Comparison of ENCODE assay signal across 8 mouse cellular contexts in the genomic region with DNA sequence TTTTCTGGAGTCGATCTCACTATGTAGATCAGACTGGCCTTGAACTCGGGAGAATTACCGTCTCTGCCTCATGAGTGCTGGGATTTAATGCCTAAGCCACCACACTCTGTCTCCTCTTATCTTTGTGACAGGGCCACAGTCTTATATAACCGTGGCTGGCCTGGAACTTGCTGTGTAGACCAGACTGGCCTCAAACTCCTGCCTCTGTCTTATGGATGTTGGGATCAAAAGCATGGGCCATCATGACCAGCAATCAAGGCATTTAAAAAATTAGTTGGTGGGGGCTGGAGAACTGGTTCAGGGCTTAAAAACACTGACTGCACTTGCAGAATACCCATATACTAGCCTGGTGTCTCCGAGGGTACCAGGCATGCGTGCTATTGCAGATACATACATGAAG. TPM values are rescaled to one million over a fixed set of nuclear protein-coding genes. Genes with fewer than 3 reads are reported as not detected.
A peak's percentile ranks its signal among the peaks of the same experiment; 100 is the strongest.
DNase-seq lines count a peak whose midpoint lies in the region; ATAC-seq and TF ChIP-seq lines count a peak whose summit lies in the region.

A gene (minus strand): TSS at position 299 of the 400 bp plus-strand sequence.

- no peak for TF ChIP-seq CTCF in cortical plate, adult 2 months (IDR thresholded peaks at IDR 0.05; ENCODE audit: extremely low read depth, insufficient read depth, low read length)
- TF ChIP-seq CTCF in intestine, postnatal 0 days (IDR thresholded peaks at IDR 0.05; ENCODE audit: low read depth), result no peak

- peak within 1 kb of the TSS; percentile 78 for H3K9ac ChIP-seq in intestine, postnatal 0 days (ENCODE audit: low read depth, low read length)
- H3K9ac ChIP-seq in midbrain, embryonic 16.5 days (ENCODE audit: low read depth, low read length), result peak within 1 kb of the TSS; percentile 76

- H3K4me3 ChIP-seq in heart, embryonic 10.5 days, result peak within 1 kb of the TSS; percentile 90
- H3K4me3 ChIP-seq in cortical plate, adult 2 months (ENCODE audit: insufficient read depth, low read length), result peak within 1 kb of the TSS; percentile 51
- peak within 1 kb of the TSS; percentile 80 for H3K4me3 ChIP-seq in intestine, postnatal 0 days (ENCODE audit: low read depth, low read length)
- peak within 1 kb of the TSS; percentile 64 for H3K4me3 ChIP-seq in midbrain, embryonic 16.5 days (ENCODE audit: low read depth, low read length)

- no peaks in the 10 kb centered on the region for H3K9me3 ChIP-seq in heart, embryonic 10.5 days
- H3K9me3 ChIP-seq in intestine, postnatal 0 days (ENCODE audit: control insufficient read depth), result no peaks in the 10 kb centered on the region
- no peaks in the 10 kb centered on the region for H3K9me3 ChIP-seq in midbrain, embryonic 16.5 days (replicated peaks; ENCODE audit: control insufficient read depth, low read length, poor library complexity, severe bottlenecking)

- no peaks in the 10 kb centered on the region for H3K36me3 ChIP-seq in heart, embryonic 10.5 days
- H3K36me3 ChIP-seq in intestine, postnatal 0 days (ENCODE audit: control insufficient read depth, insufficient read depth), result peaks cover 6% of the 10 kb centered on the region; the same call in 1 of the 2 replicates
- no peaks in the 10 kb centered on the region for H3K36me3 ChIP-seq in midbrain, embryonic 16.5 days (ENCODE audit: control insufficient read depth, insufficient read depth, low read length)

- peak within 1 kb of the TSS; percentile 92 for H3K27ac ChIP-seq in heart, embryonic 10.5 days
- peak within 1 kb of the TSS; percentile 62 for H3K27ac ChIP-seq in cortical plate, adult 2 months (ENCODE audit: insufficient read depth, low read length)
- peak within 1 kb of the TSS; percentile 74 for H3K27ac ChIP-seq in intestine, postnatal 0 days (ENCODE audit: low read depth, low read length)
- peak within 1 kb of the TSS; percentile 87 for H3K27ac ChIP-seq in midbrain, embryonic 16.5 days (ENCODE audit: low read length)

- no peak for TF ChIP-seq POLR2A in cortical plate, adult 2 months (IDR thresholded peaks at IDR 0.05; ENCODE audit: extremely low read depth, insufficient read depth, low read length)

- H3K4me2 ChIP-seq in intestine, postnatal 0 days (replicated peaks; ENCODE audit: low read depth), result peak within 1 kb of the TSS; percentile 76
- peak within 1 kb of the TSS; percentile 85 for H3K4me2 ChIP-seq in midbrain, embryonic 16.5 days (ENCODE audit: low read length)

- WGBS in heart, embryonic 10.5 days, result 30% methylated on average over 6 of the region's 6 CpGs
- WGBS in intestine, postnatal 0 days, result 27% methylated on average over 6 of the region's 6 CpGs
- WGBS in midbrain, embryonic 16.5 days, result 30% methylated on average over 6 of the region's 6 CpGs

- DNase-seq in heart, embryonic 10.5 days (ENCODE audit: low spot score), result no peak
- no peak for DNase-seq in heart, postnatal 4 days
- DNase-seq in CD4-positive, CD25-positive, alpha-beta regulatory T cell, adult 2 months (ENCODE audit: low read depth, low spot score), result peak; percentile 15
- DNase-seq in spleen, postnatal 4 days (ENCODE audit: low spot score in 2 of 2), result no peak
- no peak for DNase-seq in right cerebral cortex, postnatal 10 days (ENCODE audit: low spot score in 2 of 2)

- peaks cover 26% of the 10 kb centered on the region for H3K4me1 ChIP-seq in heart, embryonic 10.5 days
- peaks cover 2% of the 10 kb centered on the region for H3K4me1 ChIP-seq in cortical plate, adult 2 months (ENCODE audit: control insufficient read depth, insufficient read depth, low read length)
- H3K4me1 ChIP-seq in intestine, postnatal 0 days (replicated peaks; ENCODE audit: control insufficient read depth, insufficient read depth, low read length), result peaks cover 6% of the 10 kb centered on the region; the same call in 1 of the 2 replicates
- H3K4me1 ChIP-seq in midbrain, embryonic 16.5 days (ENCODE audit: control insufficient read depth, insufficient read depth, low read length), result peaks cover 17% of the 10 kb centered on the region

- H3K27me3 ChIP-seq in heart, embryonic 10.5 days (ENCODE audit: insufficient read depth, poor library complexity, severe bottlenecking), result no peaks in the 10 kb centered on the region
- H3K27me3 ChIP-seq in intestine, postnatal 0 days (replicated peaks; ENCODE audit: control insufficient read depth, insufficient read depth, low read length), result no peaks in the 10 kb centered on the region
- no peaks in the 10 kb centered on the region for H3K27me3 ChIP-seq in midbrain, embryonic 16.5 days (ENCODE audit: control insufficient read depth, insufficient read depth, low read depth, low read length)

- ATAC-seq in intestine, postnatal 0 days, result no peak
- ATAC-seq in midbrain, embryonic 16.5 days, result no peak

RNA-seq across cellular contexts. Expression of the gene that starts here (rescaled TPM):
- 10.9 and 13.2 TPM in 2 replicates for polyA plus RNA-seq in heart, embryonic 10.5 days (2016; fragmentation: Nextera tagmentation; extraction: Ambion mirVana)
- 1 to 10 TPM; 4.5 to 5.3 TPM for total RNA-seq in heart, postnatal 4 days (2021)
- polyA plus RNA-seq in cortical plate, adult 2 months (2012; rRNA removed), result 17.0 and 20.1 TPM in 2 replicates
- 4.7 and 5.9 TPM in 2 replicates for polyA plus RNA-seq in intestine, postnatal 0 days (2015; fragmentation: Nextera tagmentation; extraction: Ambion mirVana)
- 14.9 and 18.6 TPM in 2 replicates for polyA plus RNA-seq in midbrain, embryonic 16.5 days (2015; fragmentation: Nextera tagmentation; extraction: Ambion mirVana)
